Mouse (Mus musculus) NIH3T3 (cell line): ENCODE results near the gene Ttc9c.

ENCODE experiments used
- DNase-seq: peaks from one replicate; pipeline ENCODE4 v3.0.0-alpha.2; 2012; ENCODE audit warnings: low read depth

Gene Ttc9c

GRCm38 (mm10) chr19:8774086-8774835 lies 44.9 kb downstream of the Ttc9c start, which contains the start of gene Tmem179b:
TSS of gene Tmem179b (minus strand) at chr19:8774467.
- peak; percentile 98 for DNase-seq

- DNase-seq, result peak; percentile 22
Observed at GRCm38 (mm10) chr19:8773409-8773808, 45.7 kb downstream of the Ttc9c start.

- DNase-seq, result no peak
Observed at GRCm38 (mm10) chr19:8772996-8773395, 46.1 kb downstream of the Ttc9c start.

- no peak for DNase-seq
Observed at GRCm38 (mm10) chr19:8770567-8771270, 48.4 kb downstream of the Ttc9c start, which contains the start of gene Tmem223. TSS of gene Tmem223 (plus strand) at chr19:8770996.

- DNase-seq, result no peak
Observed at GRCm38 (mm10) chr19:8765562-8765961, 53.6 kb downstream of the Ttc9c start.

GRCm38 (mm10) chr19:8763276-8763675 lies 55.9 kb downstream of the Ttc9c start:
- DNase-seq, result no peak

GRCm38 (mm10) chr19:8760757-8761156 lies 58.4 kb downstream of the Ttc9c start:
- no peak for DNase-seq
